Mouse (Mus musculus): ENCODE data around the gene Cox18.

DNA sequence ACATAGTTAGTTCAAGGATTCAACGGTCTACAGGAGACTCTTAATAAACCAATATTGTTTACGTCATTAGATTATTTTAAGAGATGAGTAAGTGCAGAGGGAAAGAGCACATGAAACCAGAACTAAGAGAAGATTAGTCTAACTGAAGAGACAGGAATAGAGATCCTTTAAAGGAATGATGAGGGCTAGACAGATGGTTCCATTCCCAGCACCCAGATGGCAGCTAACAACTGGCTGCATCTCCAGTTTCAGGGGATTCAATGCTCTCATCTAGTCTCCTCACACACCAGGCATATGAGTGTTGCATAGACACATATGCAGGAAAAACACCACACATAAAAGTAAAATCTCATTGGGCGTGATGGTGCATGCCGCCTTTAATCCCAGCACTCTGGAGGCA is 9.5 kb upstream of the Cox18 start:
- TF ChIP-seq CTCF (conservative IDR thresholded peaks at IDR 0.05; ENCODE audit: insufficient read depth, insufficient read length, low read depth, low read length): no peak
- TF ChIP-seq POLR2A (IDR thresholded peaks at IDR 0.05; ENCODE audit: low read depth, low read length): no peak
